Mouse (Mus musculus) cerebellum, postnatal 36 days (tissue): ENCODE measurements around the gene Abca3.

Experiments
- DNase-seq, 2 experiments: peaks; one replicate each; pipeline ENCODE4 v3.0.0; 2021 to 2022; ENCODE audit warnings: mixed read lengths in 2 of 2

Gene Abca3

DNA sequence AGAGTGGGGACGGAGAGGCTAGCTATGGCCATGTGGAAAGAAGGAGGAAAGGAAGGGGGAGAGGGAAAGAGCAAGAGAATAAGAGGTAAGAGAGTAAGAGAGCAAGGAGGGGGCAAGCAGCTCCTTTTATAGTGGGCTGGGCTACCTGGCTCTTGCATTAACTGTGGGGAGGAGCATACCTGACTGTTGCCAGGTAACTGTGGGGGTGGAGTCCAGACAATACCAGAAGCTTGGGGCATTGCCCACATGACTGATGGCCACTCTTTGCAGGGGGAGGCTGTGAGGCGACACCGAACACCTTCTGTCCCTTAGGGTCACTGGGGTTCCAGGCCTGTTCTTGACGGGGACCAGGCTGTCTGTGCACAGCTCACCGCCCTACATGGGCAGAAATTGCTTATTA lies 37.0 kb downstream of the Abca3 start:
- DNase-seq = no peak

DNA sequence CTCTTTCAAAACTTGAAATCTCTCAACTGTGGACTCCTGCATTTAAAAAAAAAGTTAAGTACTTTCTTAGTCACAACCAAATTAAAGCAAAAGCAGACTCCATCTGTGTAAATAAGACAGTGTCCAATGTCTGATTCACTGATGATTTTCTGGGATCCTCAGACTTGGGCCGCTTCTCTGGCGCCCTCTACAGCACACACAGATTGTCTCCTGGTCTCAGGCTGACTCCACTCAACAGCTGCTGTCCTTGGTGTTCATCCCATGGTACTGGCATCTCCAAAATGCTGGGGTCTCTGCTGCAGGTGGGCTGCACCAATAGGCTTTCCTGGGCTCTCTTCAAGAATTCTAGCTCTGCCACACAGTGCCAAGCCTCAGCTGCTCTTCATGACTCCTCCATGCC lies 38.1 kb downstream of the Abca3 start:
- peak; percentile 69 to 71 for DNase-seq

DNA sequence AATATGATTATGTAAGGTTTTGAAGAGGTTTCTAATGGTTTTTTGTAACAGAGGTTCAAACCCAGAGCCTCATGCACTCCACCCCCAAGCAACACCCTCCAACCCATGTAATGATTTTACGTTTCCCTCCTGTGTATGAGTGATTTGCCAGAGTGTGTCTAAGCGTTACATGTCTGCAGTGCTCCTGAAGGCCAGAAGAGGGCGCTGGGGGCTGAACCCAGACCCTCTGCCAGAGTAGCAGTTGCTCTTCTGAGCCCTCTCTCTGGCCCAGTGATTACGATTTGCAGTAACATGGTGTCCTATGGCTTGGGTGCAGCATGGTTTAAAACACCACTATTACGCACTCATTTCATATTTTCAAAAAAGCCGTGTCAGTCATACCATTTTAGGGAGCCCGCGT lies 39.4 kb downstream of the Abca3 start:
- peak; percentile 35 to 50 for DNase-seq

DNA sequence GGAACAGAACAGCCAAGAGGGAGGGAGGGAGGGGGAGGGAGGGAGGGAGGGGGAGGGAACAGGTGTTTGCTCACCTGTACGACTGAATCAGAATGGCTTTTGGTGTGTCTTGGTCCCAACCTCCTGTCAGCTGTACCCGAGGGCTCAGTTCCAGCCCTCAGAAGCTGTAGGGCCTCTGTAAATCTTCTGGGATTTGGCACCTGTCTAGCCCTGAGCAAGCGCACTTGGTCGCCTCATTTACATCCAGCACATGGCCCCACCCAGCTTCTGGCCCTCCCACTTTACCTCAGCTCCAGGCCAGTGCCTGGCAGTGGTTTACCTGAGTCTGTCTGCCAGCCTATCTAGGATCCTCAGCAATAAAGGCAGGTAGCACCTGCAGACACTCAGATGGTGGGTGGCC lies 41.8 kb downstream of the Abca3 start:
- no peak for DNase-seq

DNA sequence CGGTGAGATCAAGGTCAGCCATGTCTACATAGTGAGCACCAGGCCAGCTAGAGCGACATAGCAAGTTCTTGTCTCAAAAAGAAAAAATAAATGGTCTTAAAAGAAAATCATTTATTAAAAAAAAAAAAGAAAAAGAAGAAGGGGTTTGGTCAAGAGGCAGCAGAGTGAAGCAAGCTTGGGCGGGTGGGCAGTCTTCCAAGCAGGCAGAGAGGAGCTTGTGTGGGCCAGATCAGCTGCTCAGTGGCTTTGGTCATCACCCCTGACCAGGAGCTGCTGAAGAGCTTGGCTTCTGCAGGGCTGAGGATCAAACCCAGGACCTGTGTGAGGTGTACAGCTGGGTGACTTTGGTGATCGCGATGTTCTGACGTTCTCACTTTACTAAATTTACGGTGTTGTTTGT lies 42.7 kb downstream of the Abca3 start:
- no peak for DNase-seq

DNA sequence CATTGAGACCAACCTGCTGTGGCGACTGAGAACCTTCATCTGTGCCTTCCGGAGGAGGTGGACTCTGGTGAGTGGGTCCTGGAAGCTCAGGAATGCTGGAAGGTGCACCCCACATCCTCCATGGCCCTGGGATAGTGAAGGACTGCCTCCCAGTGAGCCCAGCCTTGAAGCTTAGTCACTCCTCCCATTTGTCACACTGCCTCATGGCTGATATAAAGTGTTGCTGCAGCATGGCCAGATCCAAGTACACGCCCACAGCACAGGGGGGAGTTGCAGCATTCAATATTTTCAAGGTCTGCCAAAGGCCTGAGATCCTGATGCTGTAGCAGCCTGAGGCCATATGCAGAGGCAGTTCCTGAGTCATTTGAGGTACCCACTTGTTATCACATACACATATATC lies 50.6 kb downstream of the Abca3 start:
- no peak for DNase-seq

DNA sequence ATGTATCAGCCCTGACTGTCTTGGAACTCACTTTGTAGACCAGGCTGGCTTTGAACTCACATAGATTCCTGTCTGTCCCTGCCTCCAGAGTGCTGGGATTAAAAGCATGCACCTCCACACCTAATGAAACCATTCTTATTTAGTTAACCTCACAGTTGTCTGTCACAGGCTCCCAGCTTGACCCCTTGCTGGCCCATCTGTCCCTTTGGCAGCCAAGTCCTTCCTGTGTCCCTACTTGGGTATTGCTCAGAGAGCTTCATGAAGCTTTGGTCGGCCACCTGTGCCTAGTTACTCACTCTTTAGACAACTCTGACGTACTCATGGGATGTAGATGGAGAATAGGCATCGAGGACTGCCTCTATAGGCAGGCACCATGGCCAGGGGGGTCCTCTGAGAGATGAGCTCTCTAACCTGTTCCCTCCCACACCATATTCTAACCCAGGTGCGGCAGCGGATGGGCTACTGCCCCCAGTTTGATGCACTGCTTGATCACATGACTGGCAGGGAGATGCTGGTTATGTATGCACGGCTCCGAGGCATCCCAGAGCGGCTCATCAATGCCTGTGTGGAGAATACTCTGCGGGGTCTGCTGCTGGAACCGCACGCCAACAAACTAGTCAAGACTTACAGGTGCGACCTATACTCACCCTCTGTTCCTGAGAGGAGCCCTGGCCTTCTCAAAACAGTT lies 55.5 kb downstream of the Abca3 start:
- DNase-seq = peak; percentile 68 to 69

DNA sequence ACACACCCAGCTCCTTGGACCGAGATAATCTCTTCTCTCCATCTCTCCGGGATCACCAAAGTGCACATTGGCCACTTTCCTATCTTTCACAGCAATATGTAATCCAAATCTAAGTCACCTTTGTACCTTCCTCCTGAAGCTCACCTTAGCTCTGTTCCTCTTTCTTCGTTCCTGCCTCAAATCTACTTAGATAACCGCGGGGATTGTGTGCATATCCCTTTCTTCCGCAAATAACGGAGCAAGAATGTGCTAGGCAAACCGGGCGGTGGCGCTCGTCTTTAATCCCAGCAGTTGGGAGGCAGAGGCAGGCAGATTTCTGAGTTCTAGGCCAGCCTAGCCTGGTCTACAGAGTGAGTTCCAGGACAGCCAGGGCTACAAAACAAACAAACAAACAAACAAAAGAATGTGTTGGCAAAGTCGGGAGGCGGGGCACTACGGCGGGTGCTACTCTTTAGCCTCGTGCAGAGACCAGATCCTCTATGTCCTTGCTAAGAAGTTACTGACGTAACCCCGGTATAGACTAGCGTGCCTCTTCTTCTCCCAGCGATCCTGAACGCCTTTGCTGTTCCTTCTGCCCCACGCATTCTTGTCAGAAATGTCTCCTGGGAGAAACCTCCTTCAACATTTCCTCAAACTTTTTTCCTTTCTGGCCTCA lies 61.9 kb downstream of the Abca3 start:
- DNase-seq = no peak

DNA sequence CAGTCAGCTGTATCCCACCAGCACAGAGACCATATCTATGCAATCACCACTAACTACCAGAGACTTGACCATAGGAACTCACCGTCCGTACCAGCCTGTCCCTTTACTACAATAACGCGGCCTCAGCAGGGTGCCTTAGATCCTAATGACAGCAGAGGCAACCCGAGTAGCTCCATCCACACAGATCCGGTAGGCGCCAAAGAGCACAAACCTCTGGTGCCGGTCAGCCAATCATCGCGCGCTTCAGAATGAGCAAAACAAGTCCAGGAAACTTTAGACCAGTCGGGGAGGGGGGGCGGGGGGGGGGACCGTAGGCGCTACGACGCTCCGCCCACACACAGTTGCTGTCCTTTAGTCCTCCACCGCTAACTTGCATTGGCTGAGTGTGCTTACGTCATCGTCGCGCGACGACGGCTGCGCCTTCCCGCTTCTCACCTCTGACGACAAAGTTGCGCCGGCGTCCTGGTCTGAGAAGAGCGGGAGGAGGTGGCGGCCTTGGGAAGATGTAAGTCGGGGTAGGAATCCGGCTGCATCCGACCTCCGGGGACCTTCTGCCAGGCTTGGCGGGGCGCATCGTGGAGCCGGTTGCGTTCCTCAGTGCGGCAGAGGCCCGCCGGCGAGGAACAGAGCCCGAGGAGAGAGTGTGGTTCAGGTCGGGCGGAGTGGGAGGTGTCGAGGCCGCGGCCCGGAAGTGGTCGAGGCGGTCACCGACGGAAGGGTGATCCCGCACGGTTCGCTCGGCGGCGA lies 62.7 kb downstream of the Abca3 start, which contains the start of gene Rnps1:
TSS of gene Rnps1 (plus strand) at position 336 of the 747 bp plus-strand sequence.
- peak; percentile 92 for DNase-seq

DNA sequence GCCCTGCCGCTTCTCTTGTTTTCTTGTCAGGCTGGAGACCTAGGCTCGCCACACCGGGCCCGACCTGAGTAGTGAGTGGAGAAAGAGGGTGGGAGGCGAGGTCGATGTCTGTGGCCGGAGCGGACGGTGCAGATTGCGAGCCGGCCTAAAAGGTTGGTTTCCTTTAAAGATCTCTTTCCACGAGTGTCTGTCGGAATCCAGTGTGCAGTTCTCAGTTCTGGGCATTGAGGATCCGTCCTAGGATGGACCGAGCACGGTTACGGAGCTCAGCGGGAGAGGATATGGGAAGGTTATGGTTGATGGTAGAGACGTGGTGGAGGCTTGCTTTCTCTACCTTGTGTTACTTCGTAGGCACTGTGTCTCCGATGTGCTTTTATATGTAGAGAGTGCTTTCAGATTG lies 63.3 kb downstream of the Abca3 start:
- no peak for DNase-seq

DNA sequence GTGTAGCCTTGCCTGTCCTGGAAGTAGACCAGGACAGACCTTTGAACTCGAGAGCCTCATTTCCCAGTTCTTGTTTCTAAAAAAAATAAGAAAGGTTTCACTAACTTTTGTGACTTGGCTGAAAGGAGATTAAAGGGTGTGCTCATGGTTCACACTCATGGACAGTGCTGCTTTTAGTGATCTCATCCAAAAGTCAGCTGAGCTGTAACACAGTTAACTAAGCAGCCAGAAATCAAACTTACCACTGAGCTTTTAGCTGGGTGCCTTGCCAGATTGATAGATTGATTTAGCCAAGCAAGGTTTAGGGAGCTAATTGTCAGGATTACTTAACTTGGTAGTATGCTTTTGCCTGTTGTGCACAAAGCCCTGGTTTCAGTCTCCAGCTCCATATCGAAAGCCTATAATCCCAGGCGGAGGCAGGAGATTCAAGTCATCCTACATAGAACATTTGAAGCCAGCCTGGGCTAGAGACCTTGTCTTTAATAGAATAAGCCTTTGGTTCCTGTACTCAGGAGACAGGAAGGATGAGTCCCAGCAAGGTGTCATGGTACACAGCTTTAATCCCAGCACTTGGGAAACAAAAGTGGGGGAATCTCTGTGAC lies 64.4 kb downstream of the Abca3 start:
- no peak for DNase-seq

DNA sequence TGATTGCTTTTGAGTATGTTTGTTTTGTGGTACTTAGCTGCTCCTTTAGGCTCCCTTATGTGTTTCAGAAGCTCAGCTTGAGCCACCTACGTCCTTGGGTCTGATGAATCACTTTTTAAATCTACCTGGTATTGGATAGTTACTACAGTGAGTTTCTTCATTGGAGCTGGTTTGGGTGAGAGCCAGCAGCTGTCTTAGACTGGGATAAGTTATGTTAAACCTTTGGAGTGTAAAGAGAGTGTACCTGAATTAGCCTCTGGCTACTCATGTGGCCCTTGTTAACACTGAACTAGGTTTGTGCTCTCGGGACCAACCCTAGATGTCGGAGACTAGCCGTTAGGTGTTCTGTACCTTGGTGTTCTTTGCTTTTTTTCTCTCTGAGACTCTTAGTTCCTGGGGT lies 71.4 kb downstream of the Abca3 start:
- DNase-seq = no peak

DNA sequence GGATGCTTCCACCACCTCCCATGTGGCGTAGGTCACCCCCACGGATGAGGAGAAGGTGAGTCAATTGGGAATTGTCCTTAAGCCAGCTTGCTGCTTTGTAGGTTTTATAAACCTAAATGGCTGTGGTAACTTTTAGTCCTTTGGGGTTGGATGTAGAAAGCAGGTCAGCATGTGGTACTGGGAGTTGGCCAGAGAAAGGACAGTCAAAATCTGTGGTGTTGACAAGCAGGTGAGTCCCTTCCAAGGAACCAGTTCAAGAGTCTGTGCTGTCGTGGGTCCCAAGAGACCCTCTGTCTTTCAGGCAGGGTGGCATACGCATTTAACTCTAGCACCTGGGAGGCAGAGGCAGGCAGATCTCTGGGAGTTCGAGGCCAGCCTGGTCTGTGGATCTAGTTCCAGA lies 72.7 kb downstream of the Abca3 start:
- no peak for DNase-seq

DNA sequence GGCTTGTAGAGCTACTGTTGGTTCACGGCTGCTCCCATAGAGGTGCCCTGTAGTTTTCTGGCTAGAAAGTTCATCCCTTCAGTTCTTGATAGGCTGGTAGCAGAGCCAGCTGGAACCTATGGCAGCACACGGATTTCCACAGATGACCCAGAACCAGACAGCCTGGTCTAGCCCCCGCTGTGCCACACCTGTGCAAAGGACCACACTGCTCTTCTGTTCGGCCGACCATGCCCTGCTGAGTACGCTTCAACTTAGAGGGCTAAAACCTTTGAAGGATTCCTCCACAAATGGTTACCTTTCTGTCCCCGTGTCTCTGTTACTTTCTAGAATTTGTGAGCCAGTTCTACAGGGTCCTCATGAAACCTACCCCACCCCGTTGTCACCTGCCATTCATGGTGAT lies 73.6 kb downstream of the Abca3 start:
- peak in 1 of 2 experiments; percentile 52 for DNase-seq

DNA sequence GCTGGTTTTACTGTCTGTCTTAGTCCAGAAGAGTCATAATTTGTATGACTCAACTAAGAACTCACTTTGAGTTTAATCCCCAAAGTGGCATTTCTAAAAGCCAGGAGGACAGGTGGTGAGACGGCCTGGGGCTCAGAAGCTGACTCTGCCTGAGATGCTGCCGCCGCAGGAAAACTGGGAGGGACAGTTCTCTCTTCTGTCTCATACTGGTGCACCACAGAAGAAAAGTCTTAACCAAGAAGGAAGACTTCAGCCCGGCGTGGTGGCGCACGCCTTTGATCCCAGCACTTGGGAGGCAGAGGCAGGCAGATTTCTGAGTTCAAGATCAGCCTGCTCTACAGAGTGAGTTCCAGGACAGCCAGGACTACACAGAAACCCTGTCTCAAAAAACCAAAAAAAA lies 74.2 kb downstream of the Abca3 start:
- DNase-seq = no peak

DNA sequence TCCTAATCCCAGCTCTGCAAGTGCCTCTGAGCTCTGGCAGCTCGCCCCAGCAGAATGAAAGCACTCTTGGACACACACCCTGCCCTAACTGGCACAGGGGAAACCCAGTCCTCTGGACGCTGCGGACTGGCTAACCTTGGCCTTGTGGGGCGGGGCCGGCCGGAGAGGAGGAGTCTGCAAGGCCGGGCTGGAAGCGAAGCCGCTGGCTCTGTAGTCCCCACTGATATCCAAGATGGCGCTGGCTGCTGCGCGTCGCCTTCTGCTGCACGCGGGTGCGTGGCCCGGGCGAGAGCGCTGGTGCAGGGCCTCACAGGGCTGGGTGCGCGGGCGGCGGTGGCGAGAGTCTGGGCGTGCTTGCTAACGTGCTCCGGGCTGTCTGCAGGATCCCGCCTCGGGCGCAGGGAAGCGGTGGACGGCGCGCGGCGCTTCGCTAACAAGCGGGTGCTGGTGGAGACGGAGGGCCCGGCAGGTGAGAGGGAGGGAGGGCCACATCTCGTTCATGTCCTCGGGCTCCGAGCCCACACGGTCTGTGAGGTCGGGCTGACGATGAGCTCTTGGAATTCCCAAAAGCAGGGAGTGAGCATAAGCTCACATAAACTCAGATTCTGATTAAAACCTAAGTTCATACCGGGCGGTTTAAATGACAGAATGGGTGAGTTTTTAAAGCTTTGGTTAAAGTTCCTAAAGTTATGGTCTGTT lies 74.9 kb downstream of the Abca3 start, which contains the start of gene Eci1:
TSS of gene Eci1 (plus strand) at position 171 of the 699 bp plus-strand sequence.
- peak; percentile 96 to 98 for DNase-seq

DNA sequence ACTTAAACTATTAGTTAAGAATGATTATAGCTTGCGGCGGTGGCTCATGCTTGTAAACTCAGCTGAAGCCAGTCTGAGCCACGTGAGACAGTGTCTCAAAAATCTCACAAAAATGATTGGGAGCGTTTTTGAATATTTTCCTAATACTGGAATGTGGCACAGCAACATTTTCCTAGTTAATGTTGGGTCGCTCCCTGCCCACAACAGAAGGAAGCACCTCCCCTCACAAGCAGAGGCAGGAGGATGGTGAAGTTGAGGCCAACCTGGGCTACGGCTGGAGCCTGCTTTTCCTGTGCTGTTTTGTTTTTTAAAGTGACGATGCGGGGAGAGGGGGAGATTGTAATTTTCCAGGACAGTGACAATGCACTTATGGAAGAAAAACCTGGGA lies 75.4 kb downstream of the Abca3 start:
- no peak for DNase-seq

DNA sequence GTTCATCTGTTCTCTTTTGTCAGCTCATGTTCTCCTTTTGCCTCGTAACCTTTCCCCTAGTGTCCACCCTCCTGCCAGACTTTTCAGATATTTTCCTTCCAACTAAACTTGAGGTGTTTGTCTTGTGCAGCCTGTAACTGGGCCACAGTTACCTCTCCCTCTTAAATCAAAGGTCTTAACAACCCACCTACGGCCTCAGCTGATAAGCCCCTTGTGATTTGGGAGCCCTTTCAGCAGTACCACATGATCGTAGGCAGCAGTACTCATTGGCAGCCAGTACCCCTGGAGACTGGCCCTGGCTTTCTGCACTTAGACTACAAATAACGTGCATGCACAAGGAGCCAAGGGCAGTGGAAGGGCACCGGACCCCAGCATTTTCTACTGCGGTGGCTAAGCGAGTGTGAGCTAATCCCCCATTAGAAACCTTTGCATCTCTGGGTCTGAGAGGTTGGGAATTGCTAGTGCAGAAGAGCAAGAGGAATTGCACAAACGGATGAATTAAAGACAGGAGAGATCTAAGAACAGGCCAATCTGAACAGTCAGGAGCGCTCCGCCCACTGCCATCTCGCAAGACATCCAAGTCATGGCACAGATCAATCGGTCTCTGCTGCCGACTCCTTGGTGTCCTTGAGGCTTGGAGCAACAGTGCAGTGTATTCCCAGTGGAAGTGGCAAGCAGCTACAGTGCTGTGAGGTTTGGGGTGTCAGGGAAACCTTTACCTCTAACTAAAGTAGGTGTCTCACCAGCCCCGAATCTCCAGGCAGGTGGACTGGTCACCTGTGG lies 77.6 kb downstream of the Abca3 start:
- DNase-seq = no peak

DNA sequence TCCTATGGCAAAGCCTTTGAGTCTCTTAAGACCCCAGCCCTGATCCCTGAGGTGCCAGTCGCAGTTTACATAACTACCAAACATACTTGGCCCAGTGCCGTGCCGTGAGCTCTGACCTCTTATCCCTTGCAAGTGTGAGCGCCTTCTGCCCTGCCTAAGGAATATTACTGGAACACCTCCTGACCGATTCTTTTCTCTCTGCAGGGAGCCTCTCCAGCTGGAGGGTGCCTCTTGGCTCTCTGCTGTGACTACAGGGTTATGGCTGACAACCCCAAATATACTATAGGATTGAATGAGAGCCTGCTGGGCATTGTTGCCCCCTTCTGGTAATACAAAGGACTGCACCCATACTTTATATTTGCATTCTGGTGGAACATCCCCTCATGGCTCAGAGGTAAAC lies 85.3 kb downstream of the Abca3 start:
- peak; percentile 47 to 67 for DNase-seq

DNA sequence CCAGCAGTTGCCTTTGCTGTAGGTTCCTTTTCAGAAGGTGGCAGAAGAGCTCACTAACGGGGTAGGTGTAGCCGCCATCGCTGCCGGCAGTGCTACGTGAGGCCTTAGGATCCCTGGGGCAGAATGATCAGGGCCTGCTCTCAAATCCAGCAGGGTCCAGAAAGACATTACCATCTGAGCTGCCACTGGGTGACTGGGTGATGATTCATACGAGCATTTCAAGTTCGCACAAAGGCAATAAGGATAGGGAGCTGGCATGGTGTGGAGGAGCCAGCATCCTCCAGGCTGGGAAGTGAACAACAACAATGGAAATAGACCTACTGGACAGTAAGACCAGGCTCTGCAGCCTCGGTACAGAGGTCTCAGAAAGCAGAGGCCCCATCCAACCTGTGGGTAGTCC lies 88.6 kb downstream of the Abca3 start:
- no peak for DNase-seq

DNA sequence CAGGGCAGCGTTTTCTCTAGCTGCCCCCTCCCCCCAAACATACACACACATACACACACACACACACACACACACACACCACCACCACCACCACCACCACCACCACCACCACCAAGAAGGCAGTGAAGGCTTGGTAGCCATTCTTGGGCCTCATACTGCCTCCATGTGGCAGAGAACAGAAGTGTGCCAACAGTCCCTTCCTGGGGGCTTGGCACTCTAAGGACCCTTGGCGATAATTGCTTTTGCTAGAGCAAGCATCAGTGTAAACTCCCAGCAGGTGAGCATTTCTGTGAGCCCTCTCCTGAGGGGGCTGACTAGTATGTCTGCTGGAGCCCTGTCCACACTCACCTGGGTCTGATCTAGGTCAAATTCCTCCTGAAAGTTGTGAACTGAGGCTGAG lies 89.4 kb downstream of the Abca3 start:
- DNase-seq = no peak

DNA sequence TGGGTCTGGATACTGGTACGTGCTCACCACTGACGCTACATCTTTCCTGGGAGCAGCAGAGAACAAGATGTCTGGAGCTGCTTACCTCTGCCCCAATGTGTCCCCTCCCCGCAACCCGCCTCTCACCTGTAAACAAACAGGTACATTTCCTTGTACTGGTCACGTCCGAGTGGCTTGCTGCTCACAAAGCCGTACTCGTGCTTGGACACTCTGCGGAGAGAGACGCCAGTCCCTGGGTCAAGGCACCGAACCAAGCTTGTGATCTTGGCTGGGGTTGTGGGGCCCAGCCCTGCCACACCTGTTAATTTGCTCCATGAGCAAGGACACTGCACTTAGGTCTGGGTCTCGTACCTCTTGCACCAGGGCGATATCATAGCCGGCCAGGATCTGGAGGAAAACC lies 90.4 kb downstream of the Abca3 start:
- no peak for DNase-seq
